Mouse (Mus musculus) midbrain, embryonic 12.5 days (tissue): ENCODE measurements at regions not wholly inside any gene's neighbourhood (a gene's known extent, or its start where the extent isn't known, plus 50 kb on each side); places are given as distances from the start of the nearest gene placed in this dataset.

ENCODE experiments used
- ATAC-seq: fragments of 200-750 bp; cut with Nextera tagmentation; 2 replicates; pipeline ENCODE4 v1.8.0; 2017; ENCODE audit warnings: low read depth, moderate TSS enrichment, moderate library complexity; ENCODE audit not compliant: low FRiP score
- H3K27ac ChIP-seq: fragments of 300-500 bp; sonication (generic); replicated peaks from 2 replicates; pipeline ENCODE4 v1.5.1; 2016; ENCODE audit warnings: mild to moderate bottlenecking
- H3K27me3 ChIP-seq: fragments of 300-500 bp; sonication (generic); 2 replicates; pipeline ENCODE4 v1.6.1; 2016; ENCODE audit warnings: mild to moderate bottlenecking
- H3K36me3 ChIP-seq: fragments of 300-500 bp; sonication (generic); 2 replicates; pipeline ENCODE4 v1.6.1; 2016
- H3K4me1 ChIP-seq: fragments of 300-500 bp; sonication (generic); 2 replicates; pipeline ENCODE4 v1.6.1; 2016
- H3K4me2 ChIP-seq: fragments of 300-500 bp; sonication (generic); replicated peaks from 2 replicates; pipeline ENCODE4 v1.6.1; 2016; ENCODE audit warnings: mild to moderate bottlenecking, moderate library complexity
- H3K4me3 ChIP-seq: fragments of 300-500 bp; sonication (generic); 2 replicates; pipeline ENCODE4 v1.5.1; 2016; ENCODE audit warnings: mild to moderate bottlenecking
- H3K9ac ChIP-seq: fragments of 300-500 bp; sonication (generic); replicated peaks from 2 replicates; pipeline ENCODE4 v1.6.1; 2016; ENCODE audit warnings: mild to moderate bottlenecking, moderate library complexity
- H3K9me3 ChIP-seq: fragments of 300-500 bp; sonication (generic); 2 replicates; pipeline ENCODE4 v1.6.1; 2016; ENCODE audit warnings: mild to moderate bottlenecking
- WGBS: fragments of 180-500 bp; shearing (Covaris S2); methylation state at CpG from one replicate; pipeline ENCODE4 v1.1.7; 2016; 5-methylcytosine and 5-hydroxymethylcytosine counted together

GRCm38 (mm10) chr8:92125631-92126030 is 231.8 kb upstream of the Irx5 start:
- H3K4me3 ChIP-seq = no peak overlapping the region
- no peak overlapping the region for H3K27ac ChIP-seq
- WGBS = 56% methylated on average over 3 of the region's 3 CpGs
- no peak overlapping the region for H3K4me2 ChIP-seq
- H3K27me3 ChIP-seq = peaks cover 70% of the 10 kb centered on the region
- H3K9me3 ChIP-seq = no peaks in the 10 kb centered on the region
- H3K4me1 ChIP-seq = peaks cover 7% of the 10 kb centered on the region; the same call in 1 of the 2 replicates
- H3K36me3 ChIP-seq = no peaks in the 10 kb centered on the region
- no peak for ATAC-seq
- H3K9ac ChIP-seq = no peak overlapping the region

DNA sequence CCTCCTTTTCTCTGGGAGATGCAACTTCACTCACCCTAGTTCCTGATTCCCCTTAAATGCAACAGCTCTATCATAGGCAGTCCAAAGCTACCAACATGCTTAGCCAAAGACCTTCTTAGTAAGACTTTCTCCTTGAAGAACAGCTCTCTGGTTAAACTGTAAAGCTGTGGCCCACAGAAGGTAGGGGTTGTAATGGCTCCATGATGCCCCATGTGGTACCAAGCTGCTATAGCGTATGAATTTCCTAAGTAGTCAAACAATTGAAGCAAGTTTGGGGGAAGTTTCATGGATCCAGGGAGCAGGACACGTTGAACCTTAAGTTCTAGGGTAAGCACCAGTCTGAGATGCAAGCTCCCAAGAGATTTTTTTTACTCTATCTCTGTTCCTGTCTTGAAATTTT is 236.1 kb upstream of the Irx5 start:
- H3K9me3 ChIP-seq = no peaks in the 10 kb centered on the region
- H3K27ac ChIP-seq = no peak overlapping the region
- no peak overlapping the region for H3K4me3 ChIP-seq
- no peaks in the 10 kb centered on the region for H3K36me3 ChIP-seq
- H3K4me2 ChIP-seq = no peak overlapping the region
- no peak for ATAC-seq
- H3K9ac ChIP-seq = no peak overlapping the region
- peaks cover 65% of the 10 kb centered on the region for H3K27me3 ChIP-seq
- H3K4me1 ChIP-seq = no peaks in the 10 kb centered on the region
- WGBS = 35% methylated on average over 2 of the region's 2 CpGs

DNA sequence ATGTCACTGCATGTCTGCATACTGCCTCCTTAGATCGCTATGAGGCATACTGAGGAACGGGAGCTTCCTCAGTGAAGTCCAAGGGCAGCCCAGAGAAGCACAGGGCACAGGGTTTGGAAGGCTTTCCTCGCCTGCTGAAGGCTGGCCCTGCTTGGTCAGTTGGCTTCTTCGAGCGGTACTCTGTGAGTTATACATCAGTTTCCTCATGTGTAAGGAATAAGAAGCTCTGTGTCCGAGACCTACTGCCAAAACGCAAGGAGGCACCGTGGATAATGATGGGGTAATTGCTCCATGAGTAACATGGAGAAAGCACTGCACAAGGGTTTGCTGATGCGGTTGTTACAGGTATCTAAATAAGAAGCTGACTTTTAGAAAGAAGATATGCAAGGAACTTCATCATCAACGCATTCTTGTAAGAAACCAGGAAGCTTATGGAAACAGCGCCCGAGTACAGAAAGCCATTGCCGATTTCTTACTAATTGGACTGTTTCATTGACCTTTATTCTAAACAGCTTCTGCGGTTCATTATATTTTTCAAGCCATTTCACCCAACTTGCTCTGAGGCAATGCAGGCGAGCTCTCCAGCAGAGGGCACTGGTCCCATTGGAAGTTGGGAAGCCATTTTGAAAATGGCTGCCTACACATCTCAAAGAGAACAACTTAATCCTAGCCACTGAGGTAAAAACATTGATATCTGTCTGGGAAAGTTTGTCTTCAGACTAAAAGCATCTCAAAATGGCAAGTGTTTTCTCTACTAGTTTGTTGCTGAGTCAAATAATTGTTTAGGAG is 241.8 kb upstream of the Irx5 start:
- no peak for ATAC-seq
- H3K27ac ChIP-seq = no peak overlapping the region
- 86% methylated on average over 15 of the region's 15 CpGs for WGBS

DNA sequence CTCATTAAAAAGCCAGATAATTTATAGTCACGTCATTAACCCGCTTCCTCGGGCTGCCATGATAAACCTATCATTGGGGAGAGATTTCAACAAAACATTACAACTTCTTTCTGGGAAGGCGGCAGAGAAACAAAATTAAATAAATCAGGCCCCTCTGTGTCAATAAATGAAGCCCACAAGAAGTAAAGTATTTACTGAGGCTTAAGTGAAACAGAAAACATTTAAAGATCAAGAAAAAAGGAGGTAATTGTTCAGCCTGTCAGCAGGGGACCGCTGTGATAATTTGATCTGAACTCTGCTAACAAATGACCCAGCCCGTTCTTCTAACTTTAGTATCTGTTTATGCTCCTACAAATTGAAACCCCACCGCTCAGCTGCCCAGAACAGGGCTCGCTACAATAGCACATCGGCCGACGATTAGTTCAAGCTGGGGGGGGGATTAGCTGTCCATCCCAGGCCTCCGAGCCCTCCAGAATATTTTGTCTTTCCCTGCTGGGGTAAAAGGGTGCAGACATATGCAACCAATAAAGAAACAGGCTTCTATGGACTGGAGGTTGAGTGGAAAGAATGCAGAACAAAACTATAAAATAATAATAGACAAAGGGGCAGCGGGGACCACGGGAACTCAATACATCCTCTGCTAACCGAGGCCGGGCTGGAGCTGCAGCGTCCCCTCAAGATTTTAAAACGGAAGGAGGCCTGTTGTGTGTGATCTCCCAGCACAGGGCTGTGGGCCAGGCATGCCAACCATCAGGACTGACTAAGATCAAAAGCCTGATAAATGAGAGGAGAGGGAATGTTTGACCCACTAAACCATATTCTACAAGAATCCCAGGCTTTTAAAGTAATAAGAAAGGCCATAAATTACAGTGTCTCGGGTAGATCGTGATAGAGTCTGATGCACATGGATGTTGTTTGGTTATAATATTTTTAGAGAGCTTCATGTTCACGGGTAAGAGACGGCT is 242.8 kb upstream of the Irx5 start:
- Histone ChIP-seq H3K4me3 (no peak overlapping the region), H3K4me1 (peaks cover 23% of the 10 kb centered on the region), H3K4me2 (peak overlapping the region; percentile 38), H3K27ac (peak overlapping the region; percentile 27; the same call in 1 of the 2 replicates), H3K27me3 (peaks cover 21% of the 10 kb centered on the region), H3K36me3 (no peaks in the 10 kb centered on the region), H3K9ac (no peak overlapping the region), H3K9me3 (no peaks in the 10 kb centered on the region)
- peak; percentile 44 for ATAC-seq
- WGBS = 11% methylated on average over 22 of the region's 22 CpGs

More for the DNA sequence above, 241.8 kb upstream of the Irx5 start:
- peaks cover 30% of the 10 kb centered on the region for H3K27me3 ChIP-seq
- H3K9me3 ChIP-seq = no peaks in the 10 kb centered on the region
- H3K4me3 ChIP-seq = no peak overlapping the region
- H3K4me2 ChIP-seq = no peak overlapping the region
- no peak overlapping the region for H3K9ac ChIP-seq
- H3K4me1 ChIP-seq = peaks cover 23% of the 10 kb centered on the region
- no peaks in the 10 kb centered on the region for H3K36me3 ChIP-seq

DNA sequence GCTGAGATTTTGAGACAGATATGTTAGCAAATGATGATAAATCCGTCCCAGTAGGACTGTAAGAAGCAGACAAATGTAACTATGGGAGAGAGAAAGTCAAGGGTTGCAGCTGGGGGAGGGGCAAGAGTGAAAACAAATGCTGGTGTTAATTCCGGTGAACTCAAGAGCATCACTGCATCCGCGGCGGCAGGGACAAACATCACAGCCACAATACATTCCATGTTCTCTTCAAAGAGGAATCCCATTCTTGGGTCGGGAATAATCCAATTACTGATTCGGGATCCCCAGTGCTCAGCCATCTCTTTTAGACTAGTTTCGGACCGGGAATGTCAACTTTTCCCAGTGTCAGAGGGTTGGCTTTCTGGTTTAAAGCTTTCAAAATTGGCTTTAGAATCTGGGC is 243.5 kb upstream of the Irx5 start:
- H3K4me2 ChIP-seq = peak overlapping the region; percentile 38
- H3K4me1 ChIP-seq = peaks cover 23% of the 10 kb centered on the region
- H3K4me3 ChIP-seq = no peak overlapping the region
- under 1% methylated on average over 9 of the region's 9 CpGs for WGBS
- ATAC-seq = no peak
- peaks cover 18% of the 10 kb centered on the region for H3K27me3 ChIP-seq
- H3K9me3 ChIP-seq = no peaks in the 10 kb centered on the region
- no peak overlapping the region for H3K9ac ChIP-seq
- no peaks in the 10 kb centered on the region for H3K36me3 ChIP-seq
- H3K27ac ChIP-seq = peak overlapping the region; percentile 27; the same call in 1 of the 2 replicates

GRCm38 (mm10) chr8:92113386-92113785 is 244.0 kb upstream of the Irx5 start:
- H3K9ac ChIP-seq = no peak overlapping the region
- 0 out of 2 replicates have a peak overlapping the region, but pooled peaks have one; percentile 38 for H3K4me2 ChIP-seq
- no peak overlapping the region for H3K27ac ChIP-seq
- H3K4me1 ChIP-seq = peaks cover 23% of the 10 kb centered on the region
- WGBS = 22% methylated on average over 4 of the region's 4 CpGs
- ATAC-seq = no peak
- no peak overlapping the region for H3K4me3 ChIP-seq
- peaks cover 13% of the 10 kb centered on the region for H3K27me3 ChIP-seq
- H3K36me3 ChIP-seq = no peaks in the 10 kb centered on the region
- no peaks in the 10 kb centered on the region for H3K9me3 ChIP-seq

- 64% methylated on average over 6 of the region's 6 CpGs for WGBS
- H3K4me1 ChIP-seq = no peaks in the 10 kb centered on the region
- H3K4me3 ChIP-seq = no peak overlapping the region
- H3K27ac ChIP-seq = no peak overlapping the region
- no peak overlapping the region for H3K4me2 ChIP-seq
- no peak overlapping the region for H3K9ac ChIP-seq
- peaks cover 8% of the 10 kb centered on the region; the same call in 1 of the 2 replicates for H3K27me3 ChIP-seq
- H3K36me3 ChIP-seq = no peaks in the 10 kb centered on the region
- H3K9me3 ChIP-seq = no peaks in the 10 kb centered on the region
- ATAC-seq = no peak
Observed at GRCm38 (mm10) chr8:92104561-92104960, 252.9 kb upstream of the Irx5 start.

DNA sequence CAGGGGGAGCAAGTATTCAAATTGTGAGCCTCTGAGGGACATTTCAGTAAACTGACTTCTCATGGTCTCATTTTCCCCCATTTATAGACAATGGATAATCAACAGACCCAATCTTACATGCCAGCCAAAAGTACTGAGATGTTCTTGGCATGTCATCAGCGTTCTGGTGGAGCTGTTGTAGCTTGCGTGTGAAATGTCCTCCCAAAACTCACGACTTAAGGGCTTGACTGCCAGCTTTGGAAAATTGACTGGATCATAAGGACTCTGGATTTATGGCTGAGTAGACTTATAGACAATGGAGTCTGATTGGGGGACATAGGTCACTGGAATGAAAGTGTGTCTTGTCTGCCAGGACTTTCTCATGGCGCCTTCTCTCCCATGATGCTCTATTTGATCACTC is 254.9 kb upstream of the Irx5 start:
- Histone ChIP-seq H3K4me3 (no peak overlapping the region), H3K36me3 (no peaks in the 10 kb centered on the region), H3K27ac (no peak overlapping the region), H3K9ac (no peak overlapping the region), H3K9me3 (no peaks in the 10 kb centered on the region), H3K4me2 (no peak overlapping the region), H3K4me1 (no peaks in the 10 kb centered on the region), H3K27me3 (peaks cover 14% of the 10 kb centered on the region)
- no peak for ATAC-seq
- WGBS = 91% methylated on average over 4 of the region's 4 CpGs

DNA sequence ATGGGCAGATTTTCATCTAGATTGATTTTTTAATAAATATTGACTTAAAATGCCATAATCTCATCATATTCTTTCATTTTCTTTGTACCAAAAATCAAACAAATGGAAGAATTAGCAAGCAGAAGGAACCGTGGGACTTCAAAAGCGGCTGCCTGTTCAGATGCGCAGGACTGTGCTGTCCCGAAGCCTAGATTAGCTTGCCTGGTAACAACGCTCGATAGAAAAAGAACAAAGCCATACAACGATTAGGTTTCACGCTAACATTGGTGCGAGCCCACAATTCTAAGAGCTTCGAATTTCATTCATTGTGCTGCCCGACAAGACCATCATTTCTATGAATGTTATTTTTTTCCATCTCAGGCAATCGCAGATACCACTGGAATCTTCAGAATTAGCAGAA is 262.1 kb upstream of the Irx5 start:
- H3K27me3 ChIP-seq = peaks cover 29% of the 10 kb centered on the region
- H3K27ac ChIP-seq = peak overlapping the region; percentile 35; the same call in 1 of the 2 replicates
- peaks cover 9% of the 10 kb centered on the region; the same call in 1 of the 2 replicates for H3K4me1 ChIP-seq
- no peaks in the 10 kb centered on the region for H3K9me3 ChIP-seq
- no peak for ATAC-seq
- WGBS = 20% methylated on average over 12 of the region's 12 CpGs
- no peaks in the 10 kb centered on the region for H3K36me3 ChIP-seq
- H3K4me2 ChIP-seq = peak overlapping the region; percentile 11; the same call in 1 of the 2 replicates
- no peak overlapping the region for H3K4me3 ChIP-seq
- no peak overlapping the region for H3K9ac ChIP-seq

DNA sequence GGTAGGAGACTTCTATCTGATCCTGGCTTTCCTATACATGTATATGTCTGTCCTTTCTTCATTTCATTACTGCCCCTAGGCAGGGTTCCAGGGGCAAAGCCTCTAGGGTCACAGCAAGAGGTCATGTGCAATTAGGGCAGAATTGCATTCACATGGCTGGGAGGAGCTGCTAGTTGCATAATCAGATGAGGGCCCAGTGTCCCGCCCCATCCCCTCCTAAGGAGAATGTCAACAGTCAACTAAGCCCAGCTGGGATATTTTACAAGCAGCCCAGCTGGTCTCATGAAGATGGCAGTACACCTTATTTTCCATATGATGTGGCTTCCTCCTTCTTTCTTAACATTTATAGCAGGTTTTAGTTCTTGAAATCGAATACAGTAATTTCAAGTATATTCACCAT is 273.3 kb upstream of the Irx5 start:
- ATAC-seq = no peak
- no peak overlapping the region for H3K4me2 ChIP-seq
- H3K4me1 ChIP-seq = no peaks in the 10 kb centered on the region; the same call in 1 of the 2 replicates
- H3K27ac ChIP-seq = no peak overlapping the region
- peaks cover 7% of the 10 kb centered on the region; the same call in 1 of the 2 replicates for H3K27me3 ChIP-seq
- H3K9me3 ChIP-seq = no peaks in the 10 kb centered on the region
- H3K9ac ChIP-seq = no peak overlapping the region
- no peaks in the 10 kb centered on the region for H3K36me3 ChIP-seq
- no peak overlapping the region for H3K4me3 ChIP-seq
- 65% methylated on average over 2 of the region's 2 CpGs for WGBS

GRCm38 (mm10) chr8:92081900-92082299 is 275.5 kb upstream of the Irx5 start:
- ATAC-seq = no peak
- WGBS = 91% methylated on average over 6 of the region's 6 CpGs

DNA sequence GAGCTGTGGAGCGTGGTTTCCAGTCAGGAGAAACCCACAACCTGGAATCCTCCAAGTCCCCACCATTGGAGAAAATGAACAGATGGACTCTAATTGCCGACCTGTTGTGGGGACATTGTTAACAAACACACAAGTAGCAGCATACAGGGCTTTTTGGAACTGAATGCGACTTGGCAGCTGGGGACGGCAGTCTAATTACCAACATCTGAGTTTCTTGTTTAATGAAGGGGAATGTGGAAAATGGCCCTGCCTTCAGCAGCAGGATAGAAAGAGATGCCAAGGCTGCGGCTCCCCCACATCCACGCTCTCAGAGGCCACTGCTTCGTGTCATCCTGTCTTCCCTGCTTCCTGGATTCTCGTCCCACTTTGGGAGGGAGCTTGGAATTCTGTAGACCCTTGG is 276.6 kb upstream of the Irx5 start:
- WGBS = 87% methylated on average over 8 of the region's 8 CpGs
- no peak overlapping the region for H3K9ac ChIP-seq
- H3K4me3 ChIP-seq = no peak overlapping the region
- no peaks in the 10 kb centered on the region for H3K9me3 ChIP-seq
- no peaks in the 10 kb centered on the region for H3K36me3 ChIP-seq
- H3K27ac ChIP-seq = no peak overlapping the region
- ATAC-seq = no peak
- H3K27me3 ChIP-seq = peaks cover 10% of the 10 kb centered on the region
- H3K4me2 ChIP-seq = no peak overlapping the region
- peaks cover 4% of the 10 kb centered on the region; the same call in 1 of the 2 replicates for H3K4me1 ChIP-seq

More at GRCm38 (mm10) chr8:92081900-92082299, 275.5 kb upstream of the Irx5 start:
- Histone ChIP-seq H3K27ac (no peak overlapping the region), H3K9ac (no peak overlapping the region), H3K9me3 (no peaks in the 10 kb centered on the region), H3K4me2 (no peak overlapping the region), H3K36me3 (no peaks in the 10 kb centered on the region), H3K4me1 (peaks cover 4% of the 10 kb centered on the region; the same call in 1 of the 2 replicates), H3K27me3 (peaks cover 10% of the 10 kb centered on the region), H3K4me3 (no peak overlapping the region)
